Mouse (Mus musculus) right cerebral cortex, adult 2 months (tissue): ENCODE data around the gene Col6a2.

Experiments
- DNase-seq, 2 experiments: peaks; one replicate each; pipeline ENCODE4 v3.0.0; 2021 to 2022; ENCODE audit warnings: low spot score in 2 of 2

The Col6a2 gene

DNA sequence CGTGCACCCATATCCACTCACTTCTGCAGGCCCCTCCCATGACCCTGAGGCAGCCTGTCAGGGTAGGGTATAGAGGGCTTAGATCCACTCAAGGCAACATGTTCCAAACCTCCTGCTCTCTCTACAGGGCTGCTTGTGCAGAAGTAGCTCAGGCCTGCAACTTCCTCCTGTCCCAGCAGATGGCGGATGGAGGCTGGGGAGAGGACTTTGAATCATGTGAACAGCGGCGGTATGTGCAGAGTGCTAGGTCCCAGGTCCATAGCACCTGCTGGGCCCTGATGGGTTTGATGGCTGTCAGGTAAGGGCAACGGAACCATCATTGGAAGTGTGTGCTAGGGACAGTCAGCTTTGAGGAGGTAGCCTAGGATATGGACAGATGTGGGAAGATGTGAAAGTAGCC lies 73.0 kb downstream of the Col6a2 start:
- peak in 1 of 2 experiments; percentile 20 for DNase-seq

DNA sequence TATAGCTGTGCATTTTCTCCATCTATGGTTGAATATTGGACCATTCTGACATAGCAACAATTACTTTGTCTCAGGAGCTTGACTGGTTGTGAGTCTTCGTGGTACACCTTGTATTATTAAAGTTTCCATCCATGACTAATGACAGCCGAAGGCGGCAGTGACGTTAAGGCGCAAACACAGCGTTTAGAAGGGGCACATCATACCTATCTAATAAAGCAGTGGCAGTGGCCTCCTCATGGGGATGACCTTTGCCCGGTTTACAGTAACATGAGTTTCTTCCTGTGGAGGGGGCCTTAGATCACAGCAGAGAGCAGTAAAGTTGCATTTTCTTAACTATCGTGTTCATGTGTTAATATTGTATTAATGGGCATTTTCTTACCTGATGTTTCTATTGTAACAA lies 75.2 kb downstream of the Col6a2 start:
- no peak for DNase-seq

- no peak for DNase-seq
These were observed 76.9 kb downstream of the Col6a2 start for GRCm38 (mm10) chr10:76546566-76546965.
